Mouse (Mus musculus): Measurements from ENCODE around the gene Myh10.

DNA sequence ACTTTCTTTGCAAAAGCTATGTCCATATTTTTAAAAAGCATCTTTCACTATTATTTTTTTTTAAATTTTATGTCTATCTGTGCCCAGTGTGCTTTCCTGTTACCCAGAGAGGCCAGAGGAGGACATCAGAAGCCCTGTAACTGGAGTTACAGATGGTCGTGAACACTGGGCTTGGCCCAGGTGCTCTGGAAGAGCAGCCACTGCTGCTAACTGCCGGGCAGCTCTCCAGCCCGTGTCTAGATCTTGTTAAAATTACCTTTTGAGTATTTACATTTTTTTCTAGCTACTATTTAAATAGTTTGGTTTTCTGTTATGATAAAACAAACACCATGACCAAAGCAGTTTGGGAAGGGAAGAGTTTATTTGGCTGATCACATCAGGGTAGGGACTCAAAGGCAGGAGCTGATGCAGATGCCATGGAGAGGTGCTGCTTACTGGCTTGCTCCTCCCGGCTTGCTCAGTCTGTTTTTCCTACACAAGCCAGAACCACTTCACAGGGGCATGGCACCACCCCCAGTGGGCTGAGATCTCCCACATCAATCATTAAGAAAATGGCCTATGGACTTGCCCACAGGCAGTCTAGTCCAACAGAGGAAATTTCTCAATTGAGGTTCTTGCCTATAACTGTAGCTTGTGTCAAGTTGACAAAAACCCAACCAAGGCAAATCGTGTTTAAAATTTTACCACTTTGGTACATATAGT, 16.7 kb downstream of the Myh10 start:
- TF ChIP-seq CTCF (IDR thresholded peaks at IDR 0.05; ENCODE audit: borderline replicate concordance, insufficient read depth, low read depth, low read length) (no peak), POLR2A (IDR thresholded peaks at IDR 0.05; ENCODE audit: borderline replicate concordance, insufficient read depth, low read length) (no peak)

All from cerebellum, adult 2 months (tissue).